Mouse (Mus musculus) testis, adult 2 months (tissue): ENCODE measurements around the gene Stoml2. TPM values are rescaled to one million over a fixed set of nuclear protein-coding genes. Genes with fewer than 3 reads are reported as not detected.

Experiments
- H3K27ac ChIP-seq: fragments of 200-500 bp; 2 replicates; pipeline ENCODE4 v1.5.1; 2012; ENCODE audit warnings: low read depth, low read length; ENCODE audit not compliant: control insufficient read depth, insufficient read depth
- H3K27me3 ChIP-seq: fragments of 200-500 bp; 2 replicates; pipeline ENCODE4 v1.6.1; 2012; ENCODE audit warnings: mild to moderate bottlenecking, low read length, moderate library complexity; ENCODE audit not compliant: control insufficient read depth, insufficient read depth
- H3K36me3 ChIP-seq: fragments of 200-500 bp; 2 replicates; pipeline ENCODE4 v1.6.1; 2012; ENCODE audit warnings: mild to moderate bottlenecking, low read length; ENCODE audit not compliant: control insufficient read depth, insufficient read depth
- H3K4me1 ChIP-seq: fragments of 200-500 bp; 2 replicates; pipeline ENCODE4 v1.6.1; 2012; ENCODE audit warnings: low read length; ENCODE audit not compliant: control insufficient read depth, insufficient read depth
- H3K4me3 ChIP-seq: fragments of 200-500 bp; 2 replicates; pipeline ENCODE4 v1.5.1; 2012; ENCODE audit warnings: low read depth, mild to moderate bottlenecking, low read length, moderate library complexity, mixed read lengths; ENCODE audit not compliant: control insufficient read depth
- CTCF ChIP-seq: fragments of 200-500 bp; IDR thresholded peaks from 2 replicates; pipeline ENCODE4 v1.5.1; 2012; ENCODE audit warnings: low read depth, mild to moderate bottlenecking, inconsistent platforms, low read length, moderate library complexity; ENCODE audit not compliant: control insufficient read depth, insufficient read depth, insufficient replicate concordance
- POLR2A ChIP-seq: fragments of 200-500 bp; IDR thresholded peaks from 2 replicates; pipeline ENCODE4 v1.6.1; 2012; ENCODE audit warnings: low read depth, mild to moderate bottlenecking, inconsistent platforms, low read length, moderate library complexity; ENCODE audit not compliant: control insufficient read depth
- polyA plus RNA-seq: library from polyadenylated mRNA; depleted of rRNA; stranded (reverse); fragments of >200 nt; gene quantifications from 2 replicates; pipeline ENCODE4 v1.2.3, GENCODE M21; 2012; rRNA removed

Gene Stoml2
- polyA plus RNA-seq = 19.8 and 22.7 TPM in 2 replicates

DNA sequence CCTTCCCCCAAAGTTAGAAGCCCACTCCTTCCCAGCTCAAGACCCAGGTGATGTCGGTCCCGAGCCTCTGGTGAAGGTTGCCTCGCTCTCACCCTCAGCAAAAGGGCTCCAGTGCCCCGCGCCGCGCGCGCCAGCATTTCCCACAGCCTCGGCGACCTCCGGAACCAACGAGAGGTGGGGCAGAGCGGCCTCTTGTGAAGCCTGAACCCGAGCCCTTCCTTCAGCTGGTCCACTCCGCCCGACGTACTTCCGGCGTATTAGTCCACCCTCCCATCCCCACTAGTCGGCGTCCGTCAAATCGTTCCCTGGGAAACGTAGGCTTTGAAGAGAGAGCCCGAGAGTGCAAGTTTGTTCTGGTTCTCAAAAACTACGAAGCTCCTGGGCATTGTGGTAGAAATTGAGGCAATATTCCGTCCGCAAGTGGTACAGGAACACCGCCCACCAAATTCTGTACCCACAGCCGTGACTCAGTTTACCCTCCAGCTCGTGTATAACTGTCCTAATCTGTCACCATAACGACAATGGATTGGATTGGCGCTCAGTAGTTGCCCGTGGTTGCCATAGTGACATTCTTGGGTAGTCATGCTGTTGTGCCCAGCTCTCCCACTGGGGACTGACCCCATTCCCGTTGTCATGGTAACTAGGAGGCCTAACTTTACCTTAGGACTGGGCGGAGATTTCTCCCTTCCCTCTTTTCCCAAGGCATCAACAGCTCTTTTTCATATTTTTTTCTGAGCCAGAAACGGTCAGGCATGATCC lies at the start of gene Stoml2:
TSS of gene Stoml2 (minus strand) at position 474 of the 759 bp plus-strand sequence.
- H3K4me3 ChIP-seq = peak within 1 kb of the TSS; percentile 87
- TF ChIP-seq POLR2A (peak; percentile 60), CTCF (no peak)
- peak within 1 kb of the TSS; percentile 85 for H3K27ac ChIP-seq
- no peaks in the 10 kb centered on the region for H3K36me3 ChIP-seq
- peaks cover 4% of the 10 kb centered on the region; the same call in 1 of the 2 replicates for H3K4me1 ChIP-seq
- H3K27me3 ChIP-seq = no peaks in the 10 kb centered on the region

DNA sequence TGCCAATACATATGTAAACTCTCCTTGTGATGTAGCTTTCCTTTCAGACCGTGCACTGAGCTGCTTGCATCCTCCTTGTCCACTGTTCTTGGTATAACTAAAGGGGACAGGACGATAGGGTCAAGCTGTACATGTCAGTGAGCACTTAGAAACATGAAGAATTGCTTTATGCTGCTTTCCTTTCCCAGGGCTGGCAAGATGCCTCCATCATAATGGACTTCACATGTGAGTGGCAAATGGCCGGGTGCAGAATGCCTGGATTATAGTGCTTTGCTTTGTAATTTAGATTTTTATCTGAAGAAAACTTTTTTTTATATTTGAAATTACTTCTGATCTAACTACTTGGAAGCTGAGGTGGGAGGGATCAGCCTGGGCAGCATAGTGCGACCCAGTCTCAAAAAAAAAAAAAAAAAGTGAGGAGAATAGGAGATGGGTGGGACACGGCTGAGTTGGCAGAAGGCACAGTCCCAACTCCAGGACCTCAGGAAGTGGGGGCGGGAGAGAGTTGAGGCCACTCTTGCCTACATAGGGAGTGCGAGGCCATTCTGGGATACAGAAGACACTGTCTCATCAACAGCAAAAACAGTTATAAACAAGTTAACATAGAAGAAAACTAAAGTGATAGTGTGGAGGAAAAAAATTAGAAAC lies 46.7 kb upstream of the Stoml2 start:
- Histone ChIP-seq H3K36me3 (no peaks in the 10 kb centered on the region), H3K27me3 (no peaks in the 10 kb centered on the region), H3K4me3 (no peak overlapping the region), H3K4me1 (no peaks in the 10 kb centered on the region), H3K27ac (no peak overlapping the region)
- no peak for TF ChIP-seq CTCF
- no peak for TF ChIP-seq POLR2A

- Histone ChIP-seq H3K27me3 (no peaks in the 10 kb centered on the region), H3K4me1 (no peaks in the 10 kb centered on the region), H3K4me3 (no peak overlapping the region), H3K36me3 (no peaks in the 10 kb centered on the region), H3K27ac (no peak overlapping the region)
- TF ChIP-seq POLR2A (no peak), CTCF (no peak)
These were observed 43.4 kb upstream of the Stoml2 start for GRCm38 (mm10) chr4:43074923-43075322.

GRCm38 (mm10) chr4:43065471-43065870 lies 34.0 kb upstream of the Stoml2 start:
- H3K27ac ChIP-seq = no peak overlapping the region
- TF ChIP-seq POLR2A = no peak
- no peak for TF ChIP-seq CTCF
- no peaks in the 10 kb centered on the region for H3K4me1 ChIP-seq
- no peaks in the 10 kb centered on the region for H3K36me3 ChIP-seq
- H3K27me3 ChIP-seq = no peaks in the 10 kb centered on the region
- no peak overlapping the region for H3K4me3 ChIP-seq

DNA sequence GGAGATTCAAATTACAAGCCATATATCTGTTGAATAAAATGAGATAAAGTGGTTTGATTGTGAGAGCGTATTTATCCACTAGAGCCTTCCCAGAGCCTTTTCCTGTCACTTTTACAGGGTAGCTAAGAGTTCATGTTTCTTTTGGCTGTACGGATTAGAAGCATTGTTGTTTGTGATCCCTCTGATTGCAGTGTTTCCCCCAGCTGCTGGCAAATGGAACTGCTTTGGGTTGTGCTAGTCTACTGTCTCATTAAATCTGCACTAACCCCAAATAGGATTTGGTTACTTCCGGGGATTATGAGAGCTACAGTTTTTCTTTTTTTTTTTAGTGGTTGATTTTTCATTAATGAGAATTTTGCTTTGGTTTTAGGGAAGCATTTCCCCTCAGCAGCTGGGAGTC lies 28.8 kb upstream of the Stoml2 start:
- TF ChIP-seq CTCF (no peak), POLR2A (no peak)
- H3K4me1 ChIP-seq = peaks cover 7% of the 10 kb centered on the region
- no peak overlapping the region for H3K4me3 ChIP-seq
- H3K36me3 ChIP-seq = no peaks in the 10 kb centered on the region
- no peaks in the 10 kb centered on the region for H3K27me3 ChIP-seq
- H3K27ac ChIP-seq = no peak overlapping the region

- H3K27ac ChIP-seq = peak overlapping the region; percentile 88
- TF ChIP-seq CTCF = no peak
- TF ChIP-seq POLR2A = no peak
- peaks cover 7% of the 10 kb centered on the region for H3K4me1 ChIP-seq
- H3K36me3 ChIP-seq = no peaks in the 10 kb centered on the region
- no peaks in the 10 kb centered on the region for H3K27me3 ChIP-seq
- H3K4me3 ChIP-seq = peak overlapping the region; percentile 97
These were observed 28.2 kb upstream of the Stoml2 start for GRCm38 (mm10) chr4:43059697-43060096.
